Mouse (Mus musculus) spleen, adult 12 weeks (tissue): ENCODE results near the gene Adcy4.

ENCODE experiments used
- DNase-seq: peaks from one replicate; pipeline ENCODE4 v3.0.0; 2022; ENCODE audit warnings: low spot score

Adcy4 gene

GRCm38 (mm10) chr14:55758363-55758784 is 25.5 kb downstream of the Adcy4 start, which contains the start of gene Cideb:
Cideb (minus strand) TSS chr14:55758458.
- no peak for DNase-seq

GRCm38 (mm10) chr14:55757566-55757965 is 26.3 kb downstream of the Adcy4 start:
- no peak for DNase-seq

- DNase-seq = no peak
Measured at GRCm38 (mm10) chr14:55747051-55747847, 36.6 kb downstream of the Adcy4 start.

GRCm38 (mm10) chr14:55745861-55746237 is 38.0 kb downstream of the Adcy4 start:
- DNase-seq = no peak

GRCm38 (mm10) chr14:55745180-55745860 is 38.6 kb downstream of the Adcy4 start, which contains the start of the genes Dhrs1 and Nop9:
Dhrs1 (minus strand) TSS chr14:55745690.
Nop9 (plus strand) TSS chr14:55745693.
- peak; percentile 75 for DNase-seq

- peak; percentile 78 for DNase-seq
Measured at GRCm38 (mm10) chr14:55743711-55744110, 40.2 kb downstream of the Adcy4 start.

GRCm38 (mm10) chr14:55737086-55737687 is 46.7 kb downstream of the Adcy4 start:
- DNase-seq = no peak

- DNase-seq = no peak
Measured at GRCm38 (mm10) chr14:55735758-55736157, 48.1 kb downstream of the Adcy4 start.

- no peak for DNase-seq
Measured at GRCm38 (mm10) chr14:55735334-55735733, 48.6 kb downstream of the Adcy4 start.

GRCm38 (mm10) chr14:55734869-55735268 is 49.0 kb downstream of the Adcy4 start:
- no peak for DNase-seq

GRCm38 (mm10) chr14:55733889-55734288 is 50.0 kb downstream of the Adcy4 start:
- no peak for DNase-seq

- no peak for DNase-seq
Measured at GRCm38 (mm10) chr14:55730531-55731032, 53.3 kb downstream of the Adcy4 start.

- no peak for DNase-seq
Measured at GRCm38 (mm10) chr14:55730116-55730515, 53.8 kb downstream of the Adcy4 start.

- DNase-seq = no peak
Measured at GRCm38 (mm10) chr14:55727889-55728685, 55.8 kb downstream of the Adcy4 start.

- no peak for DNase-seq
Measured at GRCm38 (mm10) chr14:55726261-55726660, 57.6 kb downstream of the Adcy4 start.

GRCm38 (mm10) chr14:55724411-55724871 is 59.5 kb downstream of the Adcy4 start:
- DNase-seq = peak; percentile 36

GRCm38 (mm10) chr14:55723433-55723832 is 60.5 kb downstream of the Adcy4 start:
- DNase-seq = no peak

- DNase-seq = no peak
Measured at GRCm38 (mm10) chr14:55722438-55722945, 61.4 kb downstream of the Adcy4 start.

- peak; percentile 91 for DNase-seq
Measured at GRCm38 (mm10) chr14:55721700-55722437, 62.0 kb downstream of the Adcy4 start, which contains the start of gene Rabggta. Rabggta (minus strand) TSS chr14:55722263.

GRCm38 (mm10) chr14:55721076-55721475 is 62.8 kb downstream of the Adcy4 start:
- no peak for DNase-seq

GRCm38 (mm10) chr14:55720666-55721065 is 63.2 kb downstream of the Adcy4 start:
- DNase-seq = no peak
